In genomic region chr4:41760911-41761310, GRCm38 (mm10) we compare ENCODE assay signal across 8 mouse cellular contexts. TPM values are rescaled to one million over a fixed set of nuclear protein-coding genes. Genes with fewer than 3 reads are reported as not detected.
DNase-seq lines count a peak whose midpoint lies in the region; ATAC-seq and TF ChIP-seq lines count a peak whose summit lies in the region.

No protein-coding gene starts in this region.

- peaks cover 35% of the 10 kb centered on the region for H3K4me1 ChIP-seq in heart, embryonic 11.5 days (ENCODE audit: control insufficient read depth, insufficient read depth, low read length)
- H3K4me1 ChIP-seq in MEL (ENCODE audit: control insufficient read depth in 1 of 2, insufficient read depth in 2 of 2, low read length in 2 of 2), result peaks cover 6 to 19% of the 10 kb centered on the region in 2 experiments
- H3K4me1 ChIP-seq in forebrain, postnatal 0 days (ENCODE audit: insufficient read depth), result 0 out of 2 replicates have a peak, but pooled peaks cover 12% of the 10 kb centered on the region
- peaks cover 56% of the 10 kb centered on the region for H3K4me1 ChIP-seq in liver, embryonic 15.5 days (replicated peaks)

- peak overlapping the region; percentile 47 for H3K4me3 ChIP-seq in heart, embryonic 11.5 days (ENCODE audit: low read depth, low read length)
- H3K4me3 ChIP-seq in MEL (ENCODE audit: control insufficient read depth in 1 of 2, insufficient read depth in 1 of 2, low read depth in 2 of 2, low read length in 2 of 2), result peak overlapping the region; percentile 54 to 87
- H3K4me3 ChIP-seq in forebrain, postnatal 0 days (ENCODE audit: low read depth, low read length), result peak overlapping the region; percentile 18; the same call in 1 of the 2 replicates
- H3K4me3 ChIP-seq in liver, embryonic 15.5 days (replicated peaks), result peak overlapping the region; percentile 44

- H3K79me2 ChIP-seq in MEL (ENCODE audit: control insufficient read depth, insufficient read depth, low read length, poor library complexity), result no peaks in the 10 kb centered on the region; the same call in 1 of the 2 replicates

- H3K27ac ChIP-seq in heart, embryonic 11.5 days (ENCODE audit: low read depth, low read length), result peak overlapping the region; percentile 87
- H3K27ac ChIP-seq in MEL (ENCODE audit: control insufficient read depth, low read depth, low read length), result peak overlapping the region; percentile 44
- no peak overlapping the region for H3K27ac ChIP-seq in forebrain, postnatal 0 days (ENCODE audit: low read depth, low read length)
- H3K27ac ChIP-seq in liver, embryonic 15.5 days (replicated peaks), result peak overlapping the region; percentile 84

- peak overlapping the region; percentile 73 for H3K4me2 ChIP-seq in heart, embryonic 11.5 days
- peak overlapping the region; percentile 42 for H3K4me2 ChIP-seq in forebrain, postnatal 0 days (ENCODE audit: low read depth)
- peak overlapping the region; percentile 63 for H3K4me2 ChIP-seq in liver, embryonic 15.5 days

- no peak for TF ChIP-seq RAD21 in MEL (IDR thresholded peaks at IDR 0.05; ENCODE audit: low read depth, low read length)

- 76% methylated on average over 4 of the region's 4 CpGs for WGBS in heart, embryonic 11.5 days (ENCODE audit: insufficient replicate concordance)
- WGBS in forebrain, postnatal 0 days, result 91% methylated on average over 4 of the region's 4 CpGs
- WGBS in liver, embryonic 15.5 days (ENCODE audit: insufficient replicate concordance), result 62% methylated on average over 4 of the region's 4 CpGs

- no peak for DNase-seq in heart, postnatal 14 days
- peak; percentile 44 for DNase-seq in MEL (ENCODE audit: low read depth, low spot score)
- DNase-seq in forebrain, postnatal 0 days, result no peak
- no peak for DNase-seq in urinary bladder, postnatal 4 days (ENCODE audit: low spot score in 2 of 2)
- DNase-seq in gastrocnemius, adult 18-20 months (ENCODE audit: low spot score), result no peak
- DNase-seq in right cerebral cortex, postnatal 25 days, result no peak

- H3K36me3 ChIP-seq in heart, embryonic 11.5 days (ENCODE audit: control insufficient read depth, insufficient read depth, low read length), result peaks cover 5% of the 10 kb centered on the region; the same call in 1 of the 2 replicates
- H3K36me3 ChIP-seq in MEL (ENCODE audit: control insufficient read depth in 1 of 2, insufficient read depth in 2 of 2, low read length in 2 of 2), result peaks cover 0 to 13% of the 10 kb centered on the region in 2 experiments; a peak in 2 of 4 replicates
- no peaks in the 10 kb centered on the region for H3K36me3 ChIP-seq in forebrain, postnatal 0 days (ENCODE audit: insufficient read depth)
- peaks cover 24% of the 10 kb centered on the region for H3K36me3 ChIP-seq in liver, embryonic 15.5 days (replicated peaks)

- TF ChIP-seq POLR2A in MEL (IDR thresholded peaks at IDR 0.05; ENCODE audit: control insufficient read depth in 1 of 2, insufficient read depth in 1 of 2, low read depth in 1 of 2, low read length in 2 of 2, poor library complexity in 1 of 2), result no peak

- no peaks in the 10 kb centered on the region for H3K9me3 ChIP-seq in heart, embryonic 11.5 days (replicated peaks; ENCODE audit: control insufficient read depth, low read length)
- no peaks in the 10 kb centered on the region for H3K9me3 ChIP-seq in MEL (replicated peaks; ENCODE audit: insufficient read depth, low read length)
- no peaks in the 10 kb centered on the region for H3K9me3 ChIP-seq in forebrain, postnatal 0 days (ENCODE audit: low read length)
- no peaks in the 10 kb centered on the region for H3K9me3 ChIP-seq in liver, embryonic 15.5 days (replicated peaks)

- H3K9ac ChIP-seq in heart, embryonic 11.5 days (ENCODE audit: low read depth, low read length), result peak overlapping the region; percentile 66
- H3K9ac ChIP-seq in MEL (ENCODE audit: control insufficient read depth, low read depth, low read length, poor library complexity, severe bottlenecking), result peak overlapping the region; percentile 64
- H3K9ac ChIP-seq in forebrain, postnatal 0 days, result 0 out of 2 replicates have a peak overlapping the region, but pooled peaks have one; percentile 14
- H3K9ac ChIP-seq in liver, embryonic 15.5 days, result peak overlapping the region; percentile 29

- TF ChIP-seq CTCF in MEL (IDR thresholded peaks at IDR 0.05 in 2 of 3, conservative IDR thresholded peaks at IDR 0.05 in 1 of 3; ENCODE audit: control insufficient read depth in 1 of 3, insufficient read depth in 1 of 3, low read depth in 2 of 3, low read length in 3 of 3, poor library complexity in 1 of 3, severe bottlenecking in 1 of 3), result no peak
- TF ChIP-seq CTCF in forebrain, postnatal 0 days (IDR thresholded peaks at IDR 0.05; ENCODE audit: low read depth), result no peak

- intact Hi-C loops in heart, postnatal 14 days (cut with DNase I), result no loop called here

- ATAC-seq in heart, embryonic 11.5 days (replicated peaks; ENCODE audit: insufficient number of reproducible peaks, low FRiP score, low TSS enrichment), result no peak
- no peak for ATAC-seq in forebrain, postnatal 0 days
- no peak for ATAC-seq in liver, embryonic 15.5 days (ENCODE audit: insufficient read depth)

- no peaks in the 10 kb centered on the region for H3K27me3 ChIP-seq in heart, embryonic 11.5 days (ENCODE audit: control insufficient read depth, insufficient read depth, low read length)
- no peaks in the 10 kb centered on the region for H3K27me3 ChIP-seq in MEL (ENCODE audit: control insufficient read depth in 1 of 2, insufficient read depth in 2 of 2, low read length in 2 of 2)
- H3K27me3 ChIP-seq in forebrain, postnatal 0 days (ENCODE audit: insufficient read depth, low read length), result no peaks in the 10 kb centered on the region
- no peaks in the 10 kb centered on the region for H3K27me3 ChIP-seq in liver, embryonic 15.5 days

- no peak for TF ChIP-seq EP300 in MEL (IDR thresholded peaks at IDR 0.05; ENCODE audit: low read depth in 1 of 2, low read length in 2 of 2)

TF ChIP-seq in MEL, 35 proteins besides CTCF, POLR2A, EP300 and RAD21 (continues in another document):
- TF ChIP-seq MAX (IDR thresholded peaks at IDR 0.05; ENCODE audit: low read length) (no peak; the same call in none of the 2 replicates), RCOR1 (IDR thresholded peaks at IDR 0.05; ENCODE audit: low read depth, low read length) (no peak)

RNA-seq across cellular contexts. Expression of gene Sigmar1, which starts 5.0 kb away (rescaled TPM):
- 69.9 and 76.8 TPM in 2 replicates for polyA plus RNA-seq in heart, embryonic 11.5 days (2014; fragmentation: Nextera tagmentation; extraction: Ambion mirVana)
- 10 to 100 TPM; 22.8 to 23.2 TPM for total RNA-seq in heart, postnatal 14 days (2021)
- 59.4 and 80.1 TPM in 2 replicates for total RNA-seq in MEL (2012; rRNA removed)
- polyA plus RNA-seq in MEL (2012; ENCODE audit: insufficient read depth in 1 of 2, insufficient read length in 2 of 2, low read depth in 1 of 2, low replicate concordance in 2 of 2, missing spikeins in 1 of 2), result 100 to 1,000 TPM; 112 to 190 TPM
- total RNA-seq in forebrain, postnatal 0 days (2014; rRNA removed), result 28.4 and 29.8 TPM in 2 replicates
- polyA plus RNA-seq in forebrain, postnatal 0 days (2015; fragmentation: Nextera tagmentation; extraction: Ambion mirVana), result 32.0 and 39.7 TPM in 2 replicates
- polyA plus RNA-seq in liver, embryonic 15.5 days (2015; fragmentation: Nextera tagmentation; extraction: Ambion mirVana), result 47.3 and 59.1 TPM in 2 replicates
- 1 to 10 TPM; 8.4 to 9.4 TPM for total RNA-seq in gastrocnemius, adult 18-20 months (2021)

RNA-seq across cellular contexts. Expression of gene Galt, which starts 5.9 kb away (rescaled TPM):
- polyA plus RNA-seq in heart, embryonic 11.5 days (2014; fragmentation: Nextera tagmentation; extraction: Ambion mirVana), result 63.1 and 65.1 TPM in 2 replicates
- total RNA-seq in heart, postnatal 14 days (2021), result 10 to 100 TPM; 45.6 to 52.0 TPM
- 22.7 and 26.5 TPM in 2 replicates for total RNA-seq in MEL (2012; rRNA removed)
- 10 to 100 TPM in 1 of 2 experiments, not detected in 1; 31.9 TPM for polyA plus RNA-seq in MEL (2012; ENCODE audit: insufficient read depth in 1 of 2, insufficient read length in 2 of 2, low read depth in 1 of 2, low replicate concordance in 2 of 2, missing spikeins in 1 of 2)
- 42.4 and 43.1 TPM in 2 replicates for total RNA-seq in forebrain, postnatal 0 days (2014; rRNA removed)
- 43.4 and 47.3 TPM in 2 replicates for polyA plus RNA-seq in forebrain, postnatal 0 days (2015; fragmentation: Nextera tagmentation; extraction: Ambion mirVana)
- 29.9 and 36.0 TPM in 2 replicates for polyA plus RNA-seq in liver, embryonic 15.5 days (2015; fragmentation: Nextera tagmentation; extraction: Ambion mirVana)
- total RNA-seq in gastrocnemius, adult 18-20 months (2021), result 10 to 100 TPM; 30.0 to 32.8 TPM

RNA-seq across cellular contexts. Expression of gene Ccl27a, which starts 13.1 kb away (rescaled TPM):
- polyA plus RNA-seq in heart, embryonic 11.5 days (2014; fragmentation: Nextera tagmentation; extraction: Ambion mirVana), result 42.6 and 42.7 TPM in 2 replicates
- total RNA-seq in heart, postnatal 14 days (2021), result 10 to 100 TPM; 17.2 to 19.3 TPM
- total RNA-seq in MEL (2012; rRNA removed), result 4.9 and 6.4 TPM in 2 replicates
- 10 to 100 TPM in 1 of 2 experiments, not detected in 1; 12.1 TPM for polyA plus RNA-seq in MEL (2012; ENCODE audit: insufficient read depth in 1 of 2, insufficient read length in 2 of 2, low read depth in 1 of 2, low replicate concordance in 2 of 2, missing spikeins in 1 of 2)
- 204 and 225 TPM in 2 replicates for total RNA-seq in forebrain, postnatal 0 days (2014; rRNA removed)
- polyA plus RNA-seq in forebrain, postnatal 0 days (2015; fragmentation: Nextera tagmentation; extraction: Ambion mirVana), result 289 and 323 TPM in 2 replicates
- polyA plus RNA-seq in liver, embryonic 15.5 days (2015; fragmentation: Nextera tagmentation; extraction: Ambion mirVana), result 7.3 and 8.2 TPM in 2 replicates
- 10 to 100 TPM; 18.1 to 19.1 TPM for total RNA-seq in gastrocnemius, adult 18-20 months (2021)

RNA-seq across cellular contexts. Expression of gene Arid3c, which starts 30.0 kb away (rescaled TPM):
- not detected in 2 replicates for polyA plus RNA-seq in heart, embryonic 11.5 days (2014; fragmentation: Nextera tagmentation; extraction: Ambion mirVana)
- total RNA-seq in heart, postnatal 14 days (2021), result not detected
- total RNA-seq in MEL (2012; rRNA removed), result not detected in 2 replicates
- under 1 TPM in 1 of 2 experiments, not detected in 1; 0.13 TPM for polyA plus RNA-seq in MEL (2012; ENCODE audit: insufficient read depth in 1 of 2, insufficient read length in 2 of 2, low read depth in 1 of 2, low replicate concordance in 2 of 2, missing spikeins in 1 of 2)
- not detected in 2 replicates for total RNA-seq in forebrain, postnatal 0 days (2014; rRNA removed)
- polyA plus RNA-seq in forebrain, postnatal 0 days (2015; fragmentation: Nextera tagmentation; extraction: Ambion mirVana), result 0.14 and 0.15 TPM in 2 replicates
- polyA plus RNA-seq in liver, embryonic 15.5 days (2015; fragmentation: Nextera tagmentation; extraction: Ambion mirVana), result not detected in 2 replicates
- total RNA-seq in gastrocnemius, adult 18-20 months (2021), result not detected

RNA-seq across cellular contexts. Expression of gene Dctn3, which starts 37.9 kb away (rescaled TPM):
- 120 and 126 TPM in 2 replicates for polyA plus RNA-seq in heart, embryonic 11.5 days (2014; fragmentation: Nextera tagmentation; extraction: Ambion mirVana)
- total RNA-seq in heart, postnatal 14 days (2021), result 10 to 100 TPM; 83.6 to 87.8 TPM
- total RNA-seq in MEL (2012; rRNA removed), result 51.8 and 57.7 TPM in 2 replicates
- 10 to 100 TPM in 1 of 2 experiments, not detected in 1; 64.6 TPM for polyA plus RNA-seq in MEL (2012; ENCODE audit: insufficient read depth in 1 of 2, insufficient read length in 2 of 2, low read depth in 1 of 2, low replicate concordance in 2 of 2, missing spikeins in 1 of 2)
- total RNA-seq in forebrain, postnatal 0 days (2014; rRNA removed), result 184 and 251 TPM in 2 replicates
- 378 and 438 TPM in 2 replicates for polyA plus RNA-seq in forebrain, postnatal 0 days (2015; fragmentation: Nextera tagmentation; extraction: Ambion mirVana)
- 64.1 and 67.2 TPM in 2 replicates for polyA plus RNA-seq in liver, embryonic 15.5 days (2015; fragmentation: Nextera tagmentation; extraction: Ambion mirVana)
- total RNA-seq in gastrocnemius, adult 18-20 months (2021), result 10 to 100 TPM; 42.5 to 45.3 TPM

Comparison
In these comparisons a context has a peak if more than half of its experiments do, and no peak if none do; other contexts are left out.
1. H3K4me3 ChIP-seq: peak in every context shown above with its lines; median percentile 70 in MEL; 47 in heart, embryonic 11.5 days; 44 in liver, embryonic 15.5 days; 18 in forebrain, postnatal 0 days.
2. H3K9ac ChIP-seq: peak in every context shown above with its lines; median percentile 66 in heart, embryonic 11.5 days; 64 in MEL; 29 in liver, embryonic 15.5 days; 14 in forebrain, postnatal 0 days.
3. RNA of gene Ccl27a, which starts 13.1 kb away (total RNA-seq): 204 to 225 TPM in forebrain, postnatal 0 days; 17.2 to 19.3 TPM in heart, postnatal 14 days, 18.1 to 19.1 TPM in gastrocnemius, adult 18-20 months and 4.9 to 6.4 TPM in MEL; every median in the first group is over 10 times any median in the second.
4. Peak in every context shown above with its lines, with median percentiles within 50 percentile points of each other: H3K4me2 ChIP-seq.